Mouse (Mus musculus) stomach, postnatal 0 days (tissue): ENCODE data around the gene Fau.

Experiments used
- CTCF ChIP-seq: IDR thresholded peaks from 2 replicates; pipeline ENCODE4 v1.5.1; 2016; ENCODE audit warnings: antibody characterized with exemption, low read depth, mild to moderate bottlenecking, moderate library complexity
- EP300 ChIP-seq: optimal IDR thresholded peaks from 2 replicates; pipeline ENCODE3; 2016; ENCODE audit warnings: antibody characterized with exemption

GRCm38 (mm10) chr19:6047154-6047898 is 10.3 kb upstream of the Fau start:
- peak; percentile 24; the same call in 1 of the 2 replicates for TF ChIP-seq CTCF
- TF ChIP-seq EP300 = no peak
